Mouse (Mus musculus): Measurements from ENCODE around the gene Tmbim6. TPM values are rescaled to one million over a fixed set of nuclear protein-coding genes. Genes with fewer than 3 reads are reported as not detected.
"Not testable (repeated sequence)": the region's sequence is repeated elsewhere in the genome, so short reads cannot be mapped to it uniquely, and the experiment has no call there.

Tmbim6 gene
- total RNA-seq, 2 experiments from 2014 or later = 207 to 215 TPM

DNA sequence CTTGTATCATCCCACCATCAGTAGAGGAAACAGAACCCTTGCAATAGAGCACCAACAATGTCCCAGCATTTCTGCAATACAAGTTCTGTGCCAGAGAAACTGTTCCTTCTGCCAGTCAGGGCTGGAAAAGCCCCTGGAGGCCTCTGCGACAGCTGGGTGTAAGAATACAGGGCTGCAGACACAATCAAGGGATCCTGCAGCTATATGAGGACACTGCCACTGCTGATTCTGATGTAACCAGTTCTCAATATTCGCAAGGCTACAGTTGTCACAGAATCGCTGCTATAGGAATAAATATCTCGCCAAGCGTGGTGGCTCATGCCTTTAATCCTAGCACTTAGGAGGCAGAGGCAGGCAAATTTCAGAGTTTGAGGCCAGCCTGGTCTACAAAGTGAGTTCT is 16.4 kb upstream of the Tmbim6 start:
- DNase-seq (ENCODE audit: low spot score) = no peak
- intact Hi-C loops (cut with DNase I) = no loop called here

DNA sequence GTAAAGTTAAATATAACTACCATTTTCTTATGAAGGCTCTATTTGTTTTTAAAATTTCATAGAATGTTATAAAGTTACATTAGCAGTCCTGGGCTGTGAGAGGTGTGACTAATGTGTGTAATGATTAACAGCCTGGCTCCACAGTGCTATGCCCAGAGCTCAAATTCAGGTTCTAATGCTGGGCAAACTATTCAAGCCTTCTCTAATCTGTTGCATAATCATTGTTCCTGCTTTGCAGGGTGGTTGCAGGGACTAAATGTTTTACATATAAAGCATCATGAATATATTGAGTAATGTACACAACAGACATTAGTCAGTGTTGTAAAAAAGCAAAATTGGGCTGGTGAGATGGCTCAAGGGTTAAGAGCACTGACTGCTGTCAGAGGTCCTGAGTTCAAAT is 9.8 kb upstream of the Tmbim6 start:
- intact Hi-C loops (cut with DNase I) = no loop called here
- DNase-seq (ENCODE audit: low spot score) = no peak

DNA sequence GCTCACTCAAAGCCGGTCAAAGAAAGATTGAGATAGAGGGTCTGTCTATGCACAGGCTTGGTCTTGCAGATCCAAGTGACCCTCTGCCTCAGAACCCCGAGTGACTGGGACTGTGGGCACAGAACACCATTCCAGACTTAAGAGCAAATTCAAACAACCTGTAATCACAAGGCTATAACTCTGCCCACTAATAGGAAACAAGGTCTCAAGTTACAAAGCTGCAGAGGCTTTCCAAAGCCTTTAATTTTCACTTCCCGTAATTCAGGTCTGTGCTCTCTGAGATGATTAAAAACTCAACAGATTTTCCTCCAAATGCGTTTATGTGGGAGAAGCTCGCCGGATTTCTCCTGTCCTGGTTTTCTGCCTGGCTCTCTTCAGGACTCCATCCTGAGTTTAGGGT is 8.6 kb upstream of the Tmbim6 start:
- intact Hi-C loops (cut with DNase I) = no loop called here

DNA sequence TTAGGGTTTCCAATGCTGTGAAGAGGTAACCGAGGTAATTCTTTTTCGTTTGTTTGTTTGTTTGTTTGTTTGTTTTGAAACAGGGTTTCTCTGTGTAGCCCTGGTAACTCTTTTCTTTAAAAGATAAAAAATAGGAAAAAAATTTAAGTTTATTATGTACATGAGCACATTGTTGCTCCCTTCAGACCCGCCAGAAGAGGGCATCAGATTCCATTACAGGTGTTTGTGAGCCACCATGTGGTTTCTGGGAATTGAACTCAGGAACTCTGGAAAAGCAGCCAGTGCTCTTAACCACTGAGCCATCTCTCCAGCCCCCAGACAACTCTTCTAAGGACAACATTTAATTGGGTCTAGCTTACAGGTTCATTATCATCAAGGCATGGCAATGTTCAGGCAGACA is 6.6 kb upstream of the Tmbim6 start:
- intact Hi-C loops (cut with DNase I); DNase-seq (ENCODE audit: low spot score): not testable (repeated sequence)

More for the DNA sequence above, 8.6 kb upstream of the Tmbim6 start:
- DNase-seq (ENCODE audit: low spot score) = no peak

DNA sequence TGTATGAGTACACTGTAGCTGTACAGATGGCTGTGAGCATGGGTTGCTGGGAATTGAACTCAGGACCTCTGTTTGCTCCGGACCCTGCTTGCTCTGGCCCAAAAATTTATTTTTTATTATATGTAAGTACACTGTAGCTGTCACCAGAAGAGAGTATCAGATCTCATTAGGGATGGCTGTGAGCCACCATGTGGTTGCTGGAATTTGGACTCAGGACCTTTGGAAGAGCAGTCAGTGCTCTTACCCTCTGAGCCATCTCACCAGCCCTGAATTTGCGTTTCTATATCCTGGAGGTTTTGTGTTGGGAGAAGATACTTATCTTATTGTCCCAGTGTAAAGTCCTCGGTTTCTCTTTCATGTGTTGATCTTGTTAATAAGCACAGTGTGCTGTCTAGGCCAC is 5.9 kb upstream of the Tmbim6 start:
- DNase-seq (ENCODE audit: low spot score) = no peak
- intact Hi-C loops (cut with DNase I) = no loop called here

DNA sequence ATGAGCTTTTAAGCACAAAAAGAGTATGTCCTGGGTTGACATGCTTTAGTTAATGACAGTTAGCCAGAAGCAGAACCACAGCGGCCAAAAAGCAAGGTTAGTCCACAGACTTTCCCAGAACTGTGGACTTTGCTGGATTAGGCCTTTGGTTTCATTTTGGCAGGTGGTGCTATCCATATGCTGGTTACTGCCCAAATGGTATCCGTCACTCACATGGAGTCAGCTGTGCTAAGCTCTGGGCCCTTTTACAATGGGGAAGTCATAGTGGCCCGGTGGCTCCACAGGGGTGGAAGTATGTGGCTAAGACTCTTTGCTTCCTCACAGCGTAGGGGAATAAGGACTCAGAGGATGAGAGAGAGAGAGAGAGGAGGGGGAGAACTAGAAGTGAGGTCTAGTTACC is 4.7 kb upstream of the Tmbim6 start:
- DNase-seq (ENCODE audit: low spot score) = no peak
- intact Hi-C loops (cut with DNase I) = no loop called here

DNA sequence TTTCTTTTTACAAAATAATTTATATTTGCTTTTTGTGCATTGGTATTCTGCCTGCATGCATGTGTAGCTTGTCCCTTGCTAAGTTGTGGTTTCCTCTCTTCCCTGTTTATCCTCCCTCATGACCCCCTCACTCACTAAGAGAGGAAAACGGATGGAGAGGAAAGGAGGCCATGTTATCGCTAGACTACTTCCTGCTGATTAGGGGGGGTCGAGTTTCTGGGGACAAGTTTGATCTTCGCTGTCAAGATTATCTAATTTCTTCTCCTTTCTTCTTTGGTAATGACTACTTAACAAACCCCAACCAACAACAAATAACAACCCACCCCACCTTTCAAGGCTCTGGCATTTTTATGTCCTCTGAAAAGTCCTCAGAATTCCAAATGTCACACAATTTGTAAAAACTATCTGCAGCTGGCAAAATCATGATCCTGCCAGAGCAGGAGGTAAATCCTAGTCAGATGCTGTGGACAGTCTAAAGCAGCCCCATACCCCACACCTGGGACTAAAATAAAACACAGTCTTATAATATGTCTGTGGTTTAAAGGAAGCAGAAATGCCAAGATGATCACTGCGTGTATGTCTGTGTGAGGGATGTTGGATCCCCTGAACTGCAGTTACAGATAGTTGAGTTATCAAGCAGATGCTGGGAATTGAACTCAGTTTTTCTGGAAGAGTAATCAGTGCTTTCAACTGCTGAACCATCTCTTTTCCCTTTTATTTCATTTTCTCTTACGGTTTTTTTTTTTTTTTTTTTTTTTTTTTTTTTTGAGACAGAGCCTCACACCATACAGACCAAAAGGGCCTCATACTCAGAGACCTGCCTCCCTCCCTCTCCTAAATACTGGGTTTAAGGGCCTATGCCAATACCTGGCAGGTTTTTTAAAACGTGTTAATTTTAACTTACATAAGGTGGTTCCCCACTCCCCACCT is 1.9 kb upstream of the Tmbim6 start:
- intact Hi-C loops (cut with DNase I) = no loop called here
- DNase-seq (ENCODE audit: low spot score) = no peak

DNA sequence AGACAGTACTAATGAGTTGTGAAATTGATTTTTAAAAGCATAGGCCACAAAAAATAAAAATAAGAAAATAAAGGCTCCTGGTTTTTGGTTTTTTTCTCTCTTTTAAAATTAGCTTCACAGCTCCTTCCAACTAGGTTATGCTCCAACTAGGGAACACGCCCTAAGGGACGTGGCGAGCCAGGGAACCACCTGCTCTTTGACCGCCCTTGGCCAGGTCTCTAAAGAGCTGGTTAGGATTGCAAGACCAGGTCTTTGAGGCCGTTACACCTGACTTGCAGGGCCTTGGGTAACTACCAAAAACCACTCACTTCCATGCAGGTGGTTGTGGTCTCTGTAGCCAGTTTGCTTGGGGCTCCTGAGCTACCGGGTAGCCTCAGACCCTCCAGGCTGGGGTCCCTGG is 707 bp upstream of the Tmbim6 start:
- no peak for DNase-seq (ENCODE audit: low spot score)
- intact Hi-C loops (cut with DNase I) = no loop called here

DNA sequence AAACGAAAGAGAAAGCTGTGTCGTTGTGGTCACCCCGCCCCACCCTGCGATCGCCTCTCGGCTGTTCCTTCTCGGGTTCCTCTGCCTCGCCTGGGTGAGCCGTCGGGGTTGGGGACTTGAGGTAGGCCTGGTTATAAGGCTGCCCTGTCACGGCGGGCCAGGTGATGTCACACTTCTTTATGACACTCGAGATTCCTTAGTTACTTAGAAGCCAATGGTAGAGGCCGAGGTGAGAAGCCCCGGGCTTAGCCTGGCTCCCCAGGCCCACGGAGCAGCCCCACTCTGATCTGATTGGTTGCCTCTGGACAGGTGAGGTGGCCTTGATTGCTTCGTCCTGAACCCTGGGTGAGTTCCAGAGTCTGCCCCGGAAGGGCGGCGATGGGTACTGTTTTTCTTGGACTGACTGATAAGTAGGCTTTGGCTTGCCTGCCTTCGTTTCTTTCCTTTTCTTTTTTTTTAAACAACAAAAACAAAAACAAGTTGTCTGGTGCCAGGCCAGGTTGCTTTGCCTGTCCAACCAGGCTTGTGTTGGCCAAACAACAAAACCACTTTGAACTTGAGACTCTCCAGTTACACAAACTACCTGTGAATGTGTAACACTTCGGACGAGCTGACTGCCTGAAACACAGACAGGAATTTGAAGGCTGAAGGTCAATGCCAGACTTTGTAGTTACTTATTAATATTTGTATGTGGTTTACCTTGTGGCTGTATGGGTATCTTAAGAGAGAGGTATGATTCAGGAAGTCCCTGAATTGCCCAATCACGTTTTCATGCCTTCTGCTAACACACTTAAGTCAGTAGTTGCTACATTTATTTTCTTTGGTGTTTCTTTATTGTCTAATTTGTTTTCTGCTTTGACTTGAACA is 937 bp downstream of the Tmbim6 start:
- intact Hi-C loops (cut with DNase I) = no loop called here
- peak; percentile 47 for DNase-seq (ENCODE audit: low spot score)

DNA sequence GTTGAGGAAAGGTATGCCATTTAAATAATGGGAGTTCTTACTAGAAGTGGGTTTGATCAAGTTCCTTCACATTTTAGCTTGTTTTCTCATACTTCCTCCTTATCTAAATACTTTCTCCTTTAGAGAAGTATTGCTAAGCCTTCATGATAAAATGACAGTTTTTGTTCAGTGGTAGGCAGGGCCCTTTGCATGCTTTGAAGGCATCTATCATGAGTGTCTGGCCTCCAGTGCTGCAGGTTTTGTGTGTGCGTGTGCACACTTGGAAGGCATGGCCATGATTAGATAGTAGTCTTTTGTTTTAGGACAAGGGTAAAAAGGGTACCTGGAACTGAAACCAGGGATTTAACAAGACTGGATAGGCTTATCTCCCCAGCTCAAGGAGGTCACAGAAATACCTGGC is 3.8 kb downstream of the Tmbim6 start:
- intact Hi-C loops (cut with DNase I) = no loop called here
- DNase-seq (ENCODE audit: low spot score) = no peak

DNA sequence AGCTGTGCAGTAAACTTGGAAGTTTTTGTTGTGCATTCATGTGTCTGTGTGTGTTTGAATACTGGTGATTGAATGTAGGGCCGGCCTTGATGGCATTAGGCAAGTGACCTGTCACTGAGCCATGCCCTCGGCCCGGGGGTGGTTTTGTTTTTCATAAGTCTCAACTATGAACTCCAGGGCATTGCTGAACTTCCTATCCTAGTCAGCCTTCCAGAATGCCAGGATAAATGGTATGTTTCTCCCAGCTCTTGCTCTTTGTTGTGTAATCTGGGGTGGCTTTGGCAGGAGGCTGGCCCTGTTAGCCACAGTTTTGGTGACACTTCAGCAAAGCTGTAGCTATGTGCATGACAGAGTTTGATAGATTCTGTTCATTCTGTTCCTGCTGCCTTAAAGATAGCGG is 4.2 kb downstream of the Tmbim6 start:
- intact Hi-C loops (cut with DNase I) = no loop called here
- DNase-seq (ENCODE audit: low spot score) = no peak

DNA sequence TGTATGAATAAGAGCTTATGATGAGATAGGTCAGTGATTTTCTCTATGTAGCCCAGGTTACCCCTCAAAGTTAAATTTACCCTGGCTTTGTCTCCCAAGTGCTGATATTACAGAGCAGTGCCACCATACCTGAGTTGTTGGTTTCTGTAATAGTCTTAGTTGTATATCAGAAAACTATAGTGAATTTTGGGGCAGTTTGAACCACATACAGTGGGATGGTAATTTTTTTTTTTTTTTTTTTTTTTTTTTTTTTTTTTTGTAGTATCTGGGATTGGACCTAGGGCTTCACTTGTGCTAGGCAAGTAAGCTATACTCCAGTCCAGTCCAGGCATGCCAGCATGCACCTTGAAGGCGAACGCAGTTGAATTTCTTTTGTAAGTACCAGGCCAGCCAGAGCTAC is 4.9 kb downstream of the Tmbim6 start:
- intact Hi-C loops (cut with DNase I) = no loop called here
- no peak for DNase-seq (ENCODE audit: low spot score)

DNA sequence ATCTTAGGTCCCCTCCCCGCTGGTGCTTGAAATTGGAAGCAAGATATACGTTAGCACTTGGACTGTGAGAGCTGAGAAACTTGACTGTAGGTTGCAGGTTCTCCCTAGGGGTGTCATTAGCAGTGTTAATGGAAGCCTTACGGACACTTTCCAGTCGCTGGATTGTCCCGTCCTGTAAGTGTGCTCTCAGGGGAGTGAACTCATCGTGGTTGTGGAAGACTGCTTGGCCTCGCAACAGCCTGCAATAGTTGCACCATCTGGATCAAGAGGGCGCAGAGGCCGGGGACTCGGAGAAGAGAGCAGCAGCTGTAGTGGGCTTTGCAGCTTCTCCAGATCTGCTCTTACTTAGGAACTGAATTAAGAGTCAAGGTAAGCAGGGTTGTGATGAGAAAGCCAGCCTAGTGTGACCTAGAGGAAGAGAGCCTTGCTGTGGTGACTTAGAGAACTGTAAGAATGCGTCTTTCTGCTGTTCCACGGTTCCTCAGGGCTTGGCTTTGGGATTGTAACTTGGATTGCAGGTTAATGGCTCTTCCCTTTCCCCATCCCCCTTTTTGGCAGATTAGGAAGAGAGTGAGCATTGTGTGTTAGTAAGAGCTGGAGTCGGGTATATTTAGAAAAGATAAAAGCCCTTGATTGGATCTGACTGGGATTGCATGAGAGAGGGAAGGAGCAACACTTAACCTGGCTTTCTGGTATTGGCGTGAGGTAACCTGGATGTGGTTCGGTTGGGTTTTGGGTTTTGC is 7.0 kb downstream of the Tmbim6 start:
- intact Hi-C loops (cut with DNase I) = no loop called here
- DNase-seq (ENCODE audit: low spot score) = no peak

DNA sequence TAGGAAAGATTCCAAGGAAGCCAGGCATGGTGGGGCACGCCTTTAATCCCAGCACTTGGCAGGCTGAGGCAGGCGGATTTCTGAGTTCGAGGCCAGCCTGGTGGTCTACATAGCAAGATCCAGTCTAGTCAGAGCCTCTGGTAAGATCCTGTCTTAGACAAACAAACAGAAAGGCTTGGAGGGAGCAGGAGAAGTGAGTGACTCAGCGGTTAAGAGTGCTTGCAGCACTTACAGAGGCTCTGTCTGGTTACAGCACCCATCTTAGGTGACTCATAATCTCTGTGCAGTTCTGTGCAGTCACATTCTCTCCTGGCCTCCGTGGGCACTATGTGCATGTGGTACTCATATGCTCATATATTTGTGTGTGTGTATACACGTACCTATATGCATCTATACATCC is 7.9 kb downstream of the Tmbim6 start:
- DNase-seq (ENCODE audit: low spot score) = no peak
- intact Hi-C loops (cut with DNase I) = no loop called here

DNA sequence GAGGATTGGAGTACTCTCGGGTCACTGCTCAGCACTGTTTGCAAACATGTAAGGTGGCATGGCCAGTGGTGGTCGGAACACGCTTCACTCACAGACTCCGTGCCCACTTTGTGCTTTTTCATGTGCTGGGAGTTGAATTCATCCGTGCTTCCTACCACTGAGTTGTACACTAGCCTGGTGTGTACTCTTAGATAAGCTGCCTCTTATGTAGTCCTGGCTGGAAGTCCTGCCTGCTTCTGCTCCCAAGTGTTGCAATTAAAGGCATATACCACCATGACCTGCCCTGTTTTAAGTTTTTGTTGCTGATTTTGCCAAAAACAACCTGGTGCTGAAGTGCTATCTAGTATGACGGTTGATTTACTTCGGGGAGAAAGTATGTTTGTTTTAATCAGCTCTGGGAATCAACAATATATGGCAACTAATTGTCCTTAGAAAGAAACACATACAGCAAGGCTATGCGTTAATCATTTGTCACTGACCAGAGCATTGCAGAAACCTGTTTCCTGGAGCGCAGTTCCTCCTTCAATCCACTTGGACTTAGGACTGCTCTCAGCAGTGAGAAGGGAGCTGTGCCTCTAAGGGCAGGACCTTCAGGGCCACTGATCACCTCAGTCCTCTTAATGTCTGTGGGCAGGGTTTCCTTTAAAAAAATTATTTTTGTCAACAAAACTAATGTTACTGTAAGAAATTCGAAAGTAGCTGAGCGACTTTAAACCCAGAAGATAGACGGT is 10.6 kb downstream of the Tmbim6 start:
- intact Hi-C loops (cut with DNase I) = no loop called here
- no peak for DNase-seq (ENCODE audit: low spot score)

DNA sequence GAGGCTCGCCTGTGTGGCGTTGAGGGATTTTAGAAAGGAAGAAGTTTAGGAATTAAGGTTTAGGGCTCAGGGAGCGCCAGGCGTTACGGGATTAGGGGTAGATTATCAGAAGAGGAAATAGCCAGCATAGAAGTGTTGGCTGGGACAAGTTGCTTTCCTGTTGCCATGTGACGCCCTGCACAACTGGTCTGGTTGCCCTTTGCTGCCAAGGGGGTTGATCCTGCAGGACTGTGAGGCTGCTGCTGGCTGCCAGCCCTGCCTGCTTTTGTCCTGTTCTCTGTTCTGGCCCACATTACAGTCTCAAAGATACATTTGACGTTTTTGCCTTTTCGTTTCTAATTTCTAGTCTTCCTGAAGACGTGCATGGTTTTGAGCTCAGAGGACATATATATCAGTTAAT is 12.5 kb downstream of the Tmbim6 start:
- no peak for DNase-seq (ENCODE audit: low spot score)
- intact Hi-C loops (cut with DNase I) = no loop called here

DNA sequence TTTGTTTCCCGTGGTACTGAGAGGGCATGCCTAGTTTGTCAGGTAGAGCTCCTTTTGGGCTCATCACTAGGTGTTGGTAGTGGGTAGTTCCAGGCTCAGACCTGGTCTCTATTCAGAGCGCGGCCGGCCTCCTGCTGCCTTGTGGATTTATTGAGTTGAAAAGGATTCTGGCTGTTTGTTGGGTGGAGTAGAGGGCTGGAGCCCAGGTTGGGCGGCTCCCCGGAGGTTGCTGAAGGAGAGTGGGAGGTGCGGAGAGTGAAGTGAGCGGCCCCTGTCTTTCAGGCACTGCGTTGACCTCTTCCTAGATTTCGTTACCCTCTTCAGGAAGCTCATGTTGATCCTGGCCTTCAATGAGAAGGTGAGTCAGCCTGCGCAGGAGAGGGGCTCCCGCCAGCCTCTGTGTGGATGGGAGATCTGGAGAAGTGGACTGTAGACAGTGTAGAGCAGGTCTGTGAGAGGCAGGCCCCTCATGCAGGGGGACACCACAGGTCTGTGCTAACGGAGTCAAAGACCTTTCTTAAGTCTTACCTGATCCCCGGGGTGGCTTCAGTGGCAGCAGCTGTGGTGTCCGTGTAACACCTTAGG is 14.4 kb downstream of the Tmbim6 start:
- no peak for DNase-seq (ENCODE audit: low spot score)
- intact Hi-C loops (cut with DNase I) = no loop called here

DNA sequence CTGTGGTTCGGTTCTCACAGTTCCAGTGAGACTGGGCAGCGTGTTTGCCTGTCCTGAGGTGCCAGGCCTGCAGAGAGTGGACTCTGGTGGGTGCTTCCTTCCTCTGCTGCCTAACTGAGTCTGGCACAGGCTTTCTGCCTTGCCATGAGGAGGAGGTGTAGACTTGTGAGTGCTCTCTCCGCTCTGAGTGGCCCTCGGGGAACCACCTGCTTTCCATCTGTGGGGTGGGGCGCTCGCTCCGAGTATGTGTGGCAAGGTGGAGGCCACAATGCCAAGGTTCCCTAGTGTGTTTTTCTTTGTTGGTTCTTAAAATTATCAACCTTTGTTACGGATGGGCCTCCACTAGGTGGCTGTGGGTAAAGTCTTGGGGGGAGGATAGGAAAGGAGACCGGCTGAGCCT is 16.2 kb downstream of the Tmbim6 start:
- intact Hi-C loops (cut with DNase I) = no loop called here
- DNase-seq (ENCODE audit: low spot score) = no peak

DNA sequence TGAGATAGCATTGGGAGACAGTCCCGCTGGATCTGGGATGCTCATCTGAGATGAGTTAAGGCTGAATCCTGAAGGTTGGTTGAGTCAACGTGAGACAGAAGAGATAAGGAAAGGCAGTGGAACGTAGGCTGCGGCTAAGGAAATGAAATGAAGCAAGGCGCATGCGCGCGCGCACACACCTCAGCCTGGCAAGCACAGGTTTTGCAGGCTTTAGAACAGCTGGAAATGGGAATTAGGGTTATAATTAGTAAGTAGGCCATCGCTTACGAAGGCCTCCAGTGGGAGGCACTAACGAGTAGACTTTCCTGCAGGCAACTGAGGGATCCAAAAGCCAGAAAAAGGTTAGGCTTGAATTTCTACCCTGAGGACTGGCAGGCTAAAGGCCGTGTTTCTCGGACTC is 19.1 kb downstream of the Tmbim6 start:
- intact Hi-C loops (cut with DNase I) = no loop called here
- DNase-seq (ENCODE audit: low spot score) = no peak

Measured in heart, postnatal 25 days (tissue).